Mouse (Mus musculus): ENCODE results near the gene Drg1. TPM values are rescaled to one million over a fixed set of nuclear protein-coding genes. Genes with fewer than 3 reads are reported as not detected.
"Not testable (repeated sequence)": the region's sequence is repeated elsewhere in the genome, so short reads cannot be mapped to it uniquely, and the experiment has no call there.

Drg1 gene
- polyA plus RNA-seq, 1 experiment from 2014 or later: 190 TPM

- not testable (repeated sequence) for H3K4me2 ChIP-seq (ENCODE audit: low read depth, low read length); H3K9ac ChIP-seq (replicated peaks; ENCODE audit: low read depth, low read length); H3K4me1 ChIP-seq (ENCODE audit: control insufficient read depth, insufficient read depth, low read length); H3K27ac ChIP-seq (ENCODE audit: low read depth, low read length); H3K9me3 ChIP-seq (ENCODE audit: control insufficient read depth, low read length); ATAC-seq (ENCODE audit: low read depth); H3K36me3 ChIP-seq (ENCODE audit: control insufficient read depth, insufficient read depth, low read length); H3K4me3 ChIP-seq (ENCODE audit: low read depth, low read length); H3K27me3 ChIP-seq (ENCODE audit: control insufficient read depth, insufficient read depth, low read length)
These were observed 125.2 kb downstream of the Drg1 start for GRCm38 (mm10) chr11:3140967-3141535.

- H3K36me3 ChIP-seq (ENCODE audit: control insufficient read depth, insufficient read depth, low read length); H3K27me3 ChIP-seq (ENCODE audit: control insufficient read depth, insufficient read depth, low read length); H3K9ac ChIP-seq (replicated peaks; ENCODE audit: low read depth, low read length); H3K9me3 ChIP-seq (ENCODE audit: control insufficient read depth, low read length); H3K4me2 ChIP-seq (ENCODE audit: low read depth, low read length); H3K27ac ChIP-seq (ENCODE audit: low read depth, low read length); H3K4me1 ChIP-seq (ENCODE audit: control insufficient read depth, insufficient read depth, low read length); H3K4me3 ChIP-seq (ENCODE audit: low read depth, low read length); ATAC-seq (ENCODE audit: low read depth): not testable (repeated sequence)
- WGBS: 88% methylated on average over 2 of the region's 2 CpGs
These were observed 127.9 kb downstream of the Drg1 start for GRCm38 (mm10) chr11:3138323-3138722.

Other genes starting within 250 kb of the Drg1 start
- 12.8 and 14.4 TPM in 2 replicates for gene Sfi1, start 73.0 kb downstream of the Drg1 start, polyA plus RNA-seq (2014; fragmentation: Nextera tagmentation; extraction: Ambion mirVana)
- 60.3 and 64.5 TPM in 2 replicates for gene Eif4enif1, start 64.0 kb downstream of the Drg1 start, polyA plus RNA-seq (2014; fragmentation: Nextera tagmentation; extraction: Ambion mirVana)
- 42.8 and 55.0 TPM in 2 replicates for gene Patz1, start 22.5 kb upstream of the Drg1 start, polyA plus RNA-seq (2014; fragmentation: Nextera tagmentation; extraction: Ambion mirVana)
- 24.2 and 29.4 TPM in 2 replicates for gene Pik3ip1, start 64.0 kb upstream of the Drg1 start, polyA plus RNA-seq (2014; fragmentation: Nextera tagmentation; extraction: Ambion mirVana)
- 161 and 166 TPM in 2 replicates for gene Limk2, start 142.8 kb upstream of the Drg1 start, polyA plus RNA-seq (2014; fragmentation: Nextera tagmentation; extraction: Ambion mirVana)
- gene Rnf185, start 185.9 kb upstream of the Drg1 start, polyA plus RNA-seq (2014; fragmentation: Nextera tagmentation; extraction: Ambion mirVana): 45.7 and 47.1 TPM in 2 replicates
- 0.97 and 2.2 TPM in 2 replicates for gene Pla2g3, start 221.9 kb upstream of the Drg1 start, polyA plus RNA-seq (2014; fragmentation: Nextera tagmentation; extraction: Ambion mirVana)
- 6.0 and 7.2 TPM in 2 replicates for gene Inpp5j, start 238.4 kb upstream of the Drg1 start, polyA plus RNA-seq (2014; fragmentation: Nextera tagmentation; extraction: Ambion mirVana)
- 98.1 and 127 TPM in 2 replicates for gene Selenom, start 248.3 kb upstream of the Drg1 start, polyA plus RNA-seq (2014; fragmentation: Nextera tagmentation; extraction: Ambion mirVana)